Mouse (Mus musculus) bone marrow, adult 2 months (tissue): ENCODE measurements around the gene Smoc2.

Source experiments
- CTCF ChIP-seq: fragments of 200-500 bp; IDR thresholded peaks from 2 replicates; pipeline ENCODE4 v1.5.1; 2011; ENCODE audit warnings: low read length, control low read depth; ENCODE audit not compliant: control insufficient read depth, insufficient read depth
- POLR2A ChIP-seq: fragments of 200-500 bp; IDR thresholded peaks from 2 replicates; pipeline ENCODE4 v1.6.1; 2011; ENCODE audit warnings: low read depth, mild to moderate bottlenecking, control low read depth, low read length, borderline replicate concordance; ENCODE audit not compliant: control insufficient read depth

GRCm38 (mm10) chr17:14316536-14316935, 37.2 kb downstream of the Smoc2 start:
- TF ChIP-seq CTCF = no peak
- TF ChIP-seq POLR2A = no peak
